Mouse (Mus musculus) frontal cortex, adult 2 months (tissue): ENCODE results near the gene Lingo2. TPM values are rescaled to one million over a fixed set of nuclear protein-coding genes. Genes with fewer than 3 reads are reported as not detected.
"Not testable (repeated sequence)": the region's sequence is repeated elsewhere in the genome, so short reads cannot be mapped to it uniquely, and the experiment has no call there.

Experiments used
- DNase-seq, 2 experiments: peaks; one replicate each; pipeline ENCODE4 v3.0.0; 2022; ENCODE audit warnings: low spot score in 1 of 2; ENCODE audit errors: extremely low spot score in 1 of 2
- polyA plus RNA-seq: library from polyadenylated mRNA; depleted of rRNA; stranded (reverse); fragments of >200 nt; gene quantifications from 2 replicates; pipeline ENCODE4 v1.2.3, GENCODE M21; 2012

Gene Lingo2
- polyA plus RNA-seq, 1 experiment = 12.6 TPM

GRCm38 (mm10) chr4:36170099-36170498 is 781.4 kb downstream of the Lingo2 start:
- peak; percentile 18 to 48 for DNase-seq

DNA sequence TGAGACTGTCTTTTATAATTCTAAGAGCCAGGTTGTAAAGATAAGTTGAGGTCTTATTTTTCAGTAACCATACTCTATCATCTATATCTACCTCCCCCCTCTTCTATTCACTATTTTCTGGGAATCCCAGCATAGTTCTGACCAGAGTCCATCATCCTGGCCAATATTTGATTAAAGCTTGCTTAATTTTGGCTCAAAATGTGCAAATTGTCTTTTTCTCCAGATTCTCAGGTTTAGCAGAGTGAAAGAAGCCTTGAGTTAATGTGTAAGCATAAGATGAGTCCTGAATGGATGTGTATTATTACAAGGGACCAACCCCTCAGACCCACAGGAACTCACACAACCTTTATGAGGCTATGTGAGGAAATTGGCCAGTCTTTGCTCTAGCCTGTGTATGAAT is 820.2 kb downstream of the Lingo2 start:
- no peak for DNase-seq

DNA sequence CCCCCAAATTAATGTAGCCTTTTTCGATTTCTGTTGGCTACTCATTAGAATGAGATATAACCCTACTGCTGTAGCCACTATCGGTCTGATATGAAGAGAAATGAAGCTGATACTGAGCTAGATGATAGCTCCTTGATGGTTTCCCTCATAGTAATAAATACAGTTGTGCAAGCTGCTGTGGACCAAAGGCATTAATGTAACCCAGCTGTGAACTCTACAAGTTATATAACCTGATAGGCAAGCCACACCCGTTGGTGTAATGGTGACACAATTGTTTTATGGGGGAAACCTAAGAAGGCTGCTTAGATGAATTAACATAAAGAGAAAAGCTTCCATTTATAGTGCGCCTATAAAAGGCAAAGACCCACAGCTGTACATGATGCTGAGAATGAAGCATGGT is 856.1 kb downstream of the Lingo2 start:
- no peak for DNase-seq

GRCm38 (mm10) chr4:36081095-36081852 is 870.3 kb downstream of the Lingo2 start:
- DNase-seq = no peak

GRCm38 (mm10) chr4:36078910-36079525 is 872.5 kb downstream of the Lingo2 start:
- DNase-seq = no peak

- not testable (repeated sequence) for DNase-seq
Measured at GRCm38 (mm10) chr4:36064701-36065100, 886.8 kb downstream of the Lingo2 start.

DNA sequence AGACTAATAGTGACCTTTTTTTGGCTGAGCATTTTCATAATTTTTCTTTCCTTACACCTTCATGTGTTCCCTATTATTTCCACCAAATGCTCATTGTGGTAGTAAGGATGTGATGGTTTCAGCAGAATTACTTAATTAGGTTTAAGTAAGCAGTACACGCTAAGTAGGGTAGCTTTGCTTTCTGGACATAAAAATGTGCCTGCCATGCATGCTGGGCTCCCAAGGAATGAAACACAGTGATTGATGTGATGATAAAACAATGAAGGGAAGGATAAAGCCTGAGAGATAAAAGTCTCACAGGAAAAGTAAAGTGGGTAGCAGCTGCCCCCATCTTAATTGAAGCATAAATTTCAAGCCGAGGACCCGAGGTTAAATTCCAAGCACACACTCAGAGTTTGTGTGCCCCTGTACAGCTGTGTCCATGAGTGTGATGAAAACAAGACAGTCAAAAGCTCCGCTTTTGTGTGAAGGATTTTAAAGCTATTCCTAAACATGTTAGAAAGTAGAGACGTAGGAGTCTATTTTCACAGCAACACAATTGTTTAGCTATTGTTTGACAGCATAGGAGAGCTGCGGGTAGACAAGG is 898.7 kb downstream of the Lingo2 start:
- no peak for DNase-seq

DNA sequence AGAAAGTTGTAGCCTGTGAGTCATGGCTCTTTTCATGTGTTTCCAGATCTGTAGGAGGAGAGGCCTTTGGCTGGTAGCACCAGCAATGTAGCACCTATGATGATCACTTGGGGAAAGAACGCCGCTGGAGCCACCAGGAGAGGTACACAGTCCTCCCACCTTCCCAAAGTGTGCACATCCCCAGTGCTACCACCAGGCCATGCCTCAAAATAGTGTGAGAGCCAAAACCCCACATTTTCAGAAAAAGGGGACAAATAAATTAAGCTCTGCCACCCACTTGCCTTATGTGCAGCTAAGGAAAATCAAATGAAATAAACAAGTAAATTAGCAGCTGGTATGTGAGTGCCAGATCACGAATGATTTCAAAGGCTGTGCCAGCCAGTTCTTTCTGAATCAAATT is 911.2 kb downstream of the Lingo2 start:
- peak; percentile 39 to 58 for DNase-seq

DNA sequence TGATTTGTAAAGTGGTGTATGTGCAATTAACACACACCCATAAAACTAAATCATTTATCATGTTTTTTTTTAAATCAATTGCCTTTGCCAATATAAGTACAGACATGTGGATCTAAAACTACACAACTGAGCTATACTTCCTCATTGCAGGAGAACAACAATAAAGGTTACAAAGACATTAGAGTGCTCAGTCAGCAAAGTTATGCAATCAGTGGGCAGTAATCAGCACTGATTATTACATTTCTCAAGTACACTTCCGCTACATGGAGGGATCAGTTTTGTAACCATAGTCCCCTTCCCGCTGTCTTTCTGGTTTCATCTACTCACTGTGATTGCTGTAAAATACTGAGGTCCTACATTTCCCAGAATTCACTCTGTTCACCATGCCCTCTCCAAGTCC is 912.8 kb downstream of the Lingo2 start:
- no peak for DNase-seq

DNA sequence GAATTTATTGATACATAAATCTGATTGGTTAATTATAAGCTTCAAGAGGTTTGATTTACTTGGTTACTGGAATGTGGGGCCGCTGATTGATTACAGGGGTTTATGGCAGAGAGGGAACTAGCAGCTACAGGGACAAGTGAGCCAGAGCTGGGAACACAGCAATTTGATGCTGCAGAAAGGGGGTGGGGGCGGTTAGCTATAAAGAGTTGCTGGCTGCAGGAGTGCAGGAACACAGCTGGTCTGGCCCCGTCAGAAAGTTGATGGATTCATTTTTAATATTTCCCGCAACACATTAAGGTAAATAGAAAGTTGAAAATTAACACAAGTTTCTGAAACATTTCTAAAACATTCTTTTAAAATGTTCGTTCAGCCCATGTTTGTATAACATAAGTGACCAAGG is 919.5 kb downstream of the Lingo2 start:
- no peak for DNase-seq

DNA sequence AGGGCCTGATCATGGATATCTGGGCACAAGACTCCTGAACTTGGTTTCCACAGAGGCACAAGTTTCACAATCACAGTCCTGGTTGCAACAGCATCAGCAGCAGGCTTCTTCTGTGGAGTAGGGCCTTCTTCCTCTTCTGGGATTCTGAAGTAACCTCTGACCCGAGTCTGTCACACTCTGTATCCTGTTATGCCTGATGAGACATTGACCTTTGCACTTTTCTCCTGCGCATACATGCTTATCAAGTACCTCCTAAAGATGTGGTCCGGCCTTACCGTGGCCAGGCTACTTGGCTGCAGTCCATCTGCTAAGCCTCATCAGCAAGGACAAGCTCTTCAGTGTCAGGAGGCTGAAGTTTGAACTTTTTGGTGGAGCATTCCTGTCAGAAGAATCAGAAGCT is 937.4 kb downstream of the Lingo2 start:
- DNase-seq = no peak

DNA sequence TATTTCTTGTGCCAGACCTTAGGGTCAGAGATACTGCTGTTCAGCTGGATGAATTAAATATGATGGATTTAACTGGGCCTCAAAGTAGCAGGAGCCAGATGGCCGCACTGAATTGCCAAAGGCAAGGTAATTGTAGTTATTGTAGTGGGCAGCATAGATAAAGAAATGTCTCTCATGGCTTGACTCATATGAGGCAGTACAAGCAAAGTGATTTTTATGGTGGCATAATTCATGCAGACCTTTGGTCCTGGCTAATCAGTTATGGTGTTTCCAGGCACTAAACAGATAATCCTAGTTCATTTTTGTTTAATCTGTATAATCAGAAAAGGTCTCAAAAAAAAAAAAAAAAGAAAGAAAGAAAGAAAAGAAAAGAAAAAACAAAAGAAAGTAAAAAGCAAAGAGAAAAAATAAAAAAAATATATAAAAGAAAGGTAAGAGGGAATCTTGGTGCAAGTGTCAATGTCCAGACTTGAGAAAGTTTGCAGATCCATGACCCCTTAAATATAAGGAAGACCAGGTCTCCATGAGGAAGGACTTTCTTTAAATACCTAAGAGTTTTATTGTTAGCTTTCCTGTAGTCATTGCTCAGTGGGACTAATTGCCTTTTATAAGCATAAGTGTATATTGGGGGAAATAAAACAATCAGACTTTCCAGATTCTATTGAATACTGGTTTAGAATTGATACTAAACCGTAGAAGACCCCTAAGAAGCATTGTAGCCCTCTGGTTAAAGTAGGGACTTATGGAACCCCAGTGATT is 959.4 kb downstream of the Lingo2 start:
- no peak for DNase-seq

GRCm38 (mm10) chr4:35986012-35986411 is 965.5 kb downstream of the Lingo2 start:
- no peak for DNase-seq

GRCm38 (mm10) chr4:35963532-35963931 is 988.0 kb downstream of the Lingo2 start:
- no peak for DNase-seq

DNA sequence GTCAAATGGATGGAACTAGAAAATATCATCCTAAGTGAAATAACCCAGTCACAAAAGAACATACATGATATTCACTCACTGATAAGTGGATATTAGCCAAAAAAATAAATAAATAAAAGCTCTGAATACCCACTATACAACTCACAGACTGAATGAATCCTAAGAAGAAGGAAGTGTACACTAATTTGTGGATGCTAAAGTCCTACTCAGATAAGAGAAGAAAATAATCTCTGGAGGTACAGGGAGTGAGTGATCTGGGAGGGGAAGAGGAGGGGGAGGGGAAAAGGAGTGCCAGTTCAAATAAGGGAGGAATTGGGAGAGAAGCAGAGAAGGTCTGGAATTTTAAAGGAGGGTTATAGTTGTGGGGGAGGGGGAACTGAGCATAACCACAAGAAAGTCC is 999.7 kb downstream of the Lingo2 start:
- DNase-seq = no peak

- DNase-seq = no peak
Measured at GRCm38 (mm10) chr4:35951251-35951650, 1000.3 kb downstream of the Lingo2 start.

GRCm38 (mm10) chr4:35934056-35934661 is 1017.4 kb downstream of the Lingo2 start:
- DNase-seq = peak in 1 of 2 experiments; percentile 20

DNA sequence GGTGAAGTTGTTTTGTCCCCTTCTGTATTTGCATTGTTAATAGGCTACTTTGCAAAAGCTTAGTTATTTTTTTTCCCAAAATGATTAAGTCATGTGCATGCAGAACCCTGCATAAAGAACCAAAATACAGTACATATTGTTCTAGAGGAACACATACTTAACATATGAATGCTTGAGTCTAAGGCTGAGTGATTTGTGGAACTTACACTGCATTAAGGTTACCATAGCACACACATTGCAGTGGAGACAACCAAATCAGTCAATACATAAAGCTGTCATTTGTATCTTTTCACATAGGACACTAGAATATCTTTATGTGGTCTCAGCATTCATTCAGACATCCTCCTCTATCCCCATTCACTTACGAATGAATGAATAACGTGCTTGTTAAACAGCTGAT is 1023.8 kb downstream of the Lingo2 start:
- DNase-seq = no peak

- DNase-seq = no peak
Measured at GRCm38 (mm10) chr4:35917453-35917852, 1034.1 kb downstream of the Lingo2 start.

- peak in 1 of 2 experiments; percentile 31 for DNase-seq
Measured at GRCm38 (mm10) chr4:35897769-35898564, 1053.6 kb downstream of the Lingo2 start.
